Mouse (Mus musculus) hindbrain, postnatal 0 days (tissue): Measurements from ENCODE around the gene Dusp22. TPM values are rescaled to one million over a fixed set of nuclear protein-coding genes. Genes with fewer than 3 reads are reported as not detected.

Source experiments
- ATAC-seq: fragments of 200-750 bp; cut with Nextera tagmentation; 2 replicates; pipeline ENCODE4 v1.8.0; 2017; ENCODE audit warnings: mild to moderate bottlenecking, moderate TSS enrichment, moderate library complexity
- DNase-seq: peaks from one replicate; pipeline ENCODE4 v3.0.0-alpha.2; 2015; ENCODE audit warnings: low spot score
- H3K27ac ChIP-seq: fragments of 300-500 bp; sonication (generic); 2 replicates; pipeline ENCODE4 v1.5.1; 2014; ENCODE audit warnings: mild to moderate bottlenecking
- H3K27me3 ChIP-seq: fragments of 300-500 bp; sonication (generic); 2 replicates; pipeline ENCODE4 v1.6.1; 2014; ENCODE audit warnings: low read length, mixed read lengths; ENCODE audit not compliant: insufficient read depth
- H3K36me3 ChIP-seq: fragments of 300-500 bp; sonication (generic); 2 replicates; pipeline ENCODE4 v1.6.1; 2014; ENCODE audit warnings: low read length, mixed read lengths; ENCODE audit not compliant: insufficient read depth
- H3K4me1 ChIP-seq: fragments of 300-500 bp; sonication (generic); 2 replicates; pipeline ENCODE4 v1.6.1; 2014; ENCODE audit warnings: antibody characterized with exemption, low read length, mixed read lengths; ENCODE audit not compliant: insufficient read depth
- H3K4me2 ChIP-seq: fragments of 300-500 bp; sonication (generic); 2 replicates; pipeline ENCODE4 v1.6.1; 2014; ENCODE audit warnings: low read depth, mild to moderate bottlenecking, low read length, moderate library complexity, mixed read lengths
- H3K4me3 ChIP-seq: fragments of 300-500 bp; sonication (generic); 2 replicates; pipeline ENCODE4 v1.5.1; 2014; ENCODE audit warnings: low read length
- H3K9ac ChIP-seq: fragments of 300-500 bp; sonication (generic); replicated peaks from 2 replicates; pipeline ENCODE4 v1.6.1; 2014; ENCODE audit warnings: mild to moderate bottlenecking, low read length, moderate library complexity, mixed read lengths
- H3K9me3 ChIP-seq: fragments of 300-500 bp; sonication (generic); 2 replicates; pipeline ENCODE4 v1.6.1; 2016; ENCODE audit warnings: low read length, mixed read lengths
- CTCF ChIP-seq: IDR thresholded peaks from 2 replicates; pipeline ENCODE4 v1.5.1; 2016; ENCODE audit warnings: antibody characterized with exemption, control low read depth, low read depth
- WGBS: fragments of 180-500 bp; shearing (Covaris S2); extraction: QIAGEN DNeasy Blood & Tissue Kit; methylation state at CpG from one replicate; pipeline ENCODE4 v1.1.7; 2014; 5-methylcytosine and 5-hydroxymethylcytosine counted together
- polyA plus RNA-seq: library from polyadenylated mRNA; unstranded; fragments of >200 nt; fragmentation: Nextera tagmentation; extraction: Ambion mirVana; gene quantifications from 2 replicates; pipeline ENCODE4 v1.2.1, GENCODE M21; 2015
- total RNA-seq: library from RNA; depleted of rRNA; stranded (reverse); fragments of >200 nt; gene quantifications from 2 replicates; pipeline ENCODE4 v1.2.3, GENCODE M21; 2014

Gene Dusp22
- total and polyA plus RNA-seq, 2 experiments from 2014 or later: 17.2 to 30.1 TPM

- no peak for ATAC-seq
Measured at GRCm38 (mm10) chr13:30636453-30636852, 23.3 kb upstream of the Dusp22 start.

GRCm38 (mm10) chr13:30638378-30639115 is 21.3 kb upstream of the Dusp22 start:
- H3K4me1 ChIP-seq: no peaks in the 10 kb centered on the region
- no peak overlapping the region for H3K9ac ChIP-seq
- WGBS: 89% methylated on average over 5 of the region's 5 CpGs

More at GRCm38 (mm10) chr13:30636453-30636852, 23.3 kb upstream of the Dusp22 start:
- Histone ChIP-seq H3K36me3 (no peaks in the 10 kb centered on the region), H3K4me3 (no peak overlapping the region), H3K4me1 (no peaks in the 10 kb centered on the region), H3K27me3 (no peaks in the 10 kb centered on the region), H3K4me2 (no peak overlapping the region), H3K9me3 (no peaks in the 10 kb centered on the region), H3K27ac (no peak overlapping the region), H3K9ac (no peak overlapping the region)
- DNase-seq: no peak
- TF ChIP-seq CTCF: no peak
- whole genome bisulfite sequencing: 88% methylated on average over 4 of the region's 4 CpGs

GRCm38 (mm10) chr13:30642053-30642452 is 17.7 kb upstream of the Dusp22 start:
- Histone ChIP-seq H3K4me1 (no peaks in the 10 kb centered on the region), H3K4me3 (no peak overlapping the region), H3K27ac (no peak overlapping the region), H3K9me3 (no peaks in the 10 kb centered on the region), H3K4me2 (no peak overlapping the region), H3K36me3 (no peaks in the 10 kb centered on the region), H3K27me3 (no peaks in the 10 kb centered on the region), H3K9ac (no peak overlapping the region)
- no peak for TF ChIP-seq CTCF
- ATAC-seq (no peak), DNase-seq (no peak)
- 90% methylated on average over 4 of the region's 4 CpGs for WGBS

More at GRCm38 (mm10) chr13:30638378-30639115, 21.3 kb upstream of the Dusp22 start:
- Histone ChIP-seq H3K4me3 (no peak overlapping the region), H3K9me3 (no peaks in the 10 kb centered on the region), H3K27ac (no peak overlapping the region), H3K36me3 (no peaks in the 10 kb centered on the region), H3K27me3 (no peaks in the 10 kb centered on the region), H3K4me2 (no peak overlapping the region)
- no peak for TF ChIP-seq CTCF
- no peak for ATAC-seq
- no peak for DNase-seq

- no peak overlapping the region for H3K9ac ChIP-seq
- TF ChIP-seq CTCF: no peak
- DNase-seq (no peak), ATAC-seq (no peak)
- no peaks in the 10 kb centered on the region for H3K9me3 ChIP-seq
- no peak overlapping the region for H3K27ac ChIP-seq
- H3K4me1 ChIP-seq: no peaks in the 10 kb centered on the region
- H3K36me3 ChIP-seq: no peaks in the 10 kb centered on the region
- no peak overlapping the region for H3K4me2 ChIP-seq
- no peak overlapping the region for H3K4me3 ChIP-seq
- no peaks in the 10 kb centered on the region for H3K27me3 ChIP-seq
Measured at GRCm38 (mm10) chr13:30648461-30648860, 11.3 kb upstream of the Dusp22 start.

GRCm38 (mm10) chr13:30649197-30649596 is 10.6 kb upstream of the Dusp22 start:
- Histone ChIP-seq H3K9ac (no peak overlapping the region), H3K36me3 (no peaks in the 10 kb centered on the region), H3K9me3 (no peaks in the 10 kb centered on the region), H3K27me3 (no peaks in the 10 kb centered on the region), H3K4me2 (no peak overlapping the region), H3K27ac (no peak overlapping the region), H3K4me1 (no peaks in the 10 kb centered on the region), H3K4me3 (no peak overlapping the region)
- WGBS: 99% methylated on average over 5 of the region's 5 CpGs
- ATAC-seq (no peak), DNase-seq (no peak)
- no peak for TF ChIP-seq CTCF

- DNase-seq: peak; percentile 48
- WGBS: 59% methylated on average over 1 of the region's 1 CpGs
- no peak for ATAC-seq
- H3K4me3 ChIP-seq: no peak overlapping the region
- H3K27ac ChIP-seq: no peak overlapping the region
- no peaks in the 10 kb centered on the region for H3K36me3 ChIP-seq
- no peak overlapping the region for H3K4me2 ChIP-seq
- H3K9ac ChIP-seq: no peak overlapping the region
- TF ChIP-seq CTCF: no peak
- H3K4me1 ChIP-seq: no peaks in the 10 kb centered on the region
- H3K27me3 ChIP-seq: no peaks in the 10 kb centered on the region
- no peaks in the 10 kb centered on the region for H3K9me3 ChIP-seq
Measured at GRCm38 (mm10) chr13:30650684-30651083, 9.1 kb upstream of the Dusp22 start.

GRCm38 (mm10) chr13:30653051-30653450 is 6.7 kb upstream of the Dusp22 start:
- ATAC-seq: no peak
- 72% methylated on average over 4 of the region's 4 CpGs for WGBS
- no peak for DNase-seq
- H3K9ac ChIP-seq: no peak overlapping the region
- no peak overlapping the region for H3K4me2 ChIP-seq
- H3K27me3 ChIP-seq: no peaks in the 10 kb centered on the region
- H3K36me3 ChIP-seq: no peaks in the 10 kb centered on the region
- H3K9me3 ChIP-seq: no peaks in the 10 kb centered on the region
- no peak overlapping the region for H3K27ac ChIP-seq
- H3K4me1 ChIP-seq: no peaks in the 10 kb centered on the region
- no peak for TF ChIP-seq CTCF
- H3K4me3 ChIP-seq: no peak overlapping the region
